ENCODE assay signal across 16 mouse cellular contexts in the genomic region with DNA sequence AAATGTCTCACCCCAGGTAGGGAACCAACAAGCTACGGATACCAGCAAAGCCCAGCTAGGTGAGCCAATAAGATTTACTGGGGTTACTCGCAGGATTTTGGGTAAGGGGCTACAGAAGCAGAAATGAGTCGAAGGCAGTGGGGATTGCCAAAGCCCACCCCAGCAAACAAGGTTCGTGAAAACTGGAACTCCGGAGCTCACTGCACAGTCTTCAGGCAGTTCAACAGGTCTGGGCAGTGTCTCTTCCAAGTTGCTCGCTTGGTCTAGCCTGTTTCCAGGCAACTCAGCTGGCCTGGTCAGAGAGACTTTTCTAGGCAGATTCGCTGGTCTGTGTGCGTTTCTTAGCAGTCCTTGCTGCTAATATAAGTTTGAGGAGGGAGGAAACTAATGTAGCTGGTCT. TPM values are rescaled to one million over a fixed set of nuclear protein-coding genes. Genes with fewer than 3 reads are reported as not detected.
DNase-seq lines count a peak whose midpoint lies in the region.
"Had no signal": no experiment of that assay in that cellular context is flagged by ENCODE, and none has a peak within 500 bp of the region (broad histone marks: within the 10 kb centered on the region; RNA-seq: fewer than 3 reads in every experiment).

No protein-coding gene starts in this region.

- peak; percentile 50 to 58 for DNase-seq in lung, adult 18-20 months
- DNase-seq in lung, postnatal 10 days: no peak
- DNase-seq in urinary bladder, postnatal 14 days (ENCODE audit: low spot score): peak; percentile 68
- no peak for DNase-seq in urinary bladder, postnatal 4 days (ENCODE audit: low spot score in 2 of 2)
- peak; percentile 76 for DNase-seq in gonadal fat pad, adult 2 months (ENCODE audit: low read depth)
- no peak for DNase-seq in thymus, postnatal 36 days
- DNase-seq: adrenal gland, adult 8-10 months; adrenal gland, postnatal 25 days; cerebellum, adult 11-12 months; cerebellum, adult 8-10 months; cerebellum, postnatal 10 days; cerebellum, postnatal 36 days; embryo, embryonic 11 days; gastrocnemius, postnatal 25 days; heart, postnatal 36 days had no signal

RNA-seq across cellular contexts. Expression of a gene that starts 10.0 kb away (rescaled TPM):
- polyA plus RNA-seq in gonadal fat pad, adult 2 months (2012; rRNA removed): 233 and 316 TPM in 2 replicates
- polyA plus RNA-seq: CD4-positive, CD25-positive, alpha-beta regulatory T cell, adult 4 months had no signal

Comparison
In these comparisons a context has a peak if more than half of its experiments do, and no peak if none do; other contexts are left out.
1. DNase-seq: peak in lung, adult 18-20 months (2 of 2), urinary bladder, postnatal 14 days (single experiment) and gonadal fat pad, adult 2 months (single experiment); none in lung, postnatal 10 days (single experiment), urinary bladder, postnatal 4 days (0 of 2) and thymus, postnatal 36 days (0 of 2).